Mouse (Mus musculus): Measurements from ENCODE around the gene Padi1. TPM values are rescaled to one million over a fixed set of nuclear protein-coding genes. Genes with fewer than 3 reads are reported as not detected.
A peak's percentile ranks its signal among the peaks of the same experiment; 100 is the strongest.

Padi1 gene
- polyA plus RNA-seq, 1 experiment from 2014 or later = 0.21 TPM

- Histone ChIP-seq H3K27me3 (no peaks in the 10 kb centered on the region), H3K36me3 (no peaks in the 10 kb centered on the region), H3K4me2 (no peak overlapping the region), H3K4me1 (peaks cover 21% of the 10 kb centered on the region), H3K9me3 (replicated peaks) (no peaks in the 10 kb centered on the region), H3K4me3 (replicated peaks) (no peak overlapping the region), H3K27ac (no peak overlapping the region), H3K9ac (no peak overlapping the region)
- WGBS = 79% methylated on average over 7 of the region's 7 CpGs
- no peak for ATAC-seq (replicated peaks; ENCODE audit: low FRiP score)
Measured at GRCm38 (mm10) chr4:140792584-140792983, 53.0 kb downstream of the Padi1 start.

- H3K9ac ChIP-seq = no peak overlapping the region
- H3K4me2 ChIP-seq = no peak overlapping the region
- no peak overlapping the region for H3K4me3 ChIP-seq (replicated peaks)
- 82% methylated on average over 16 of the region's 16 CpGs for WGBS
- H3K36me3 ChIP-seq = no peaks in the 10 kb centered on the region
- H3K9me3 ChIP-seq (replicated peaks) = no peaks in the 10 kb centered on the region
- H3K27ac ChIP-seq = no peak overlapping the region
- H3K27me3 ChIP-seq = no peaks in the 10 kb centered on the region
- ATAC-seq (replicated peaks; ENCODE audit: low FRiP score) = no peak
- H3K4me1 ChIP-seq = peaks cover 21% of the 10 kb centered on the region
Measured at GRCm38 (mm10) chr4:140791071-140791470, 54.5 kb downstream of the Padi1 start.

DNA sequence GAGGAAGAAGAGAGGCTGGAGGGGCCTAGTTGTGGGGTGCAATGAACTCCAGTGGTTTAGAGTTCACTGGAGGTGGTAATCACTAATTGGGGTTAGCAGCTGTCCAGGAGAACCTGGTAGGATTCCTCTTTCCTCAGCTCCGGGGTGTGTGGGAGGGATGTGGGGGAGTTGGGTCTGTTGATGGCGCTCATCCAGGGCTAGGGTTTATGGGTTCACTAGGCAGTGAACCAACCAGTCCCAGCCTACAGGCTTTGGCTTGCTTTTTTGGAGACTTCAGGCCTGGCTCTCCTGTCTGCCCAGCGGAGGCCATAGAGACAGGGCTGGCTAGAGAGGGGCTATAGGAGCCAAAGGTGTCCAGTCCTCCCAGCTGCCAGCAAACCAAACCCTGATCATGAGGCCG, 55.6 kb downstream of the Padi1 start:
- H3K4me2 ChIP-seq = no peak overlapping the region
- H3K9ac ChIP-seq = no peak overlapping the region
- no peak overlapping the region for H3K4me3 ChIP-seq (replicated peaks)
- 52% methylated on average over 4 of the region's 4 CpGs for WGBS
- ATAC-seq (replicated peaks; ENCODE audit: low FRiP score) = peak; percentile 24; the same call in 1 of the 2 replicates
- no peaks in the 10 kb centered on the region for H3K9me3 ChIP-seq (replicated peaks)
- H3K27me3 ChIP-seq = no peaks in the 10 kb centered on the region
- peak overlapping the region; percentile 9 for H3K27ac ChIP-seq
- no peaks in the 10 kb centered on the region for H3K36me3 ChIP-seq
- peaks cover 21% of the 10 kb centered on the region for H3K4me1 ChIP-seq

- Histone ChIP-seq H3K4me1 (peaks cover 18% of the 10 kb centered on the region), H3K4me2 (no peak overlapping the region), H3K36me3 (no peaks in the 10 kb centered on the region), H3K9me3 (replicated peaks) (no peaks in the 10 kb centered on the region), H3K4me3 (replicated peaks) (no peak overlapping the region), H3K9ac (no peak overlapping the region), H3K27me3 (no peaks in the 10 kb centered on the region), H3K27ac (no peak overlapping the region)
- peak; percentile 50; the same call in 1 of the 2 replicates for ATAC-seq (replicated peaks; ENCODE audit: low FRiP score)
- 41% methylated on average over 6 of the region's 6 CpGs for WGBS
Measured at GRCm38 (mm10) chr4:140788983-140789382, 56.6 kb downstream of the Padi1 start.

DNA sequence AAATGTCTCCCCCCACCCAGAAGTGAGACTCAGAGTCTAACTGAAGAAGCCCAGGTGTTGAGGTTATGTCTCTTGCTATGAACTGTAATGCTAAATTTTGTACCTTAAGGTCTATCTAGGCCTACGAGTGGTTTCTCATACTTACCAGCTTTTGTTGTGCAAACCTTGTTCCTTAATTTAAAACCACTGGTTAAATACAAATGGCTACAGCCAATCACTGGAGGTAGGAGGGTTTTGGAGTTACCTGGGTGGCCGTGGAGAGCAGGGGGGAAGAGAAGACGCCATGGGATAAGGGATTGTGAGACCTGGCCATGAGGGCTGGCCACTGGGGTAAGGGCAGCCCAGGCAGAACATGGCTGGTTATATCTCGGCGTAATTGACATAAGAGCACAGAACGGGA, 57.3 kb downstream of the Padi1 start:
- no peak overlapping the region for H3K4me2 ChIP-seq
- WGBS = 86% methylated on average over 6 of the region's 6 CpGs
- ATAC-seq (replicated peaks; ENCODE audit: low FRiP score) = no peak

GRCm38 (mm10) chr4:140787414-140787813, 58.2 kb downstream of the Padi1 start:
- Histone ChIP-seq H3K27me3 (no peaks in the 10 kb centered on the region), H3K27ac (no peak overlapping the region), H3K9me3 (replicated peaks) (no peaks in the 10 kb centered on the region), H3K4me2 (no peak overlapping the region), H3K4me3 (replicated peaks) (no peak overlapping the region), H3K9ac (no peak overlapping the region), H3K36me3 (no peaks in the 10 kb centered on the region), H3K4me1 (peaks cover 18% of the 10 kb centered on the region)
- 74% methylated on average over 4 of the region's 4 CpGs for WGBS
- no peak for ATAC-seq (replicated peaks; ENCODE audit: low FRiP score)

More for the DNA sequence above, 57.3 kb downstream of the Padi1 start:
- H3K9ac ChIP-seq = no peak overlapping the region
- no peaks in the 10 kb centered on the region for H3K9me3 ChIP-seq (replicated peaks)
- no peaks in the 10 kb centered on the region for H3K27me3 ChIP-seq
- no peaks in the 10 kb centered on the region for H3K36me3 ChIP-seq
- no peak overlapping the region for H3K4me3 ChIP-seq (replicated peaks)
- H3K4me1 ChIP-seq = peaks cover 18% of the 10 kb centered on the region
- no peak overlapping the region for H3K27ac ChIP-seq

- WGBS = 66% methylated on average over 5 of the region's 5 CpGs
- Histone ChIP-seq H3K9ac (no peak overlapping the region), H3K27me3 (no peaks in the 10 kb centered on the region), H3K9me3 (replicated peaks) (no peaks in the 10 kb centered on the region; the same call in 1 of the 2 replicates), H3K36me3 (no peaks in the 10 kb centered on the region), H3K4me2 (no peak overlapping the region), H3K4me3 (replicated peaks) (no peak overlapping the region), H3K27ac (no peak overlapping the region), H3K4me1 (peaks cover 17% of the 10 kb centered on the region)
- ATAC-seq (replicated peaks; ENCODE audit: low FRiP score) = no peak
Measured at GRCm38 (mm10) chr4:140785217-140785616, 60.4 kb downstream of the Padi1 start.

- WGBS = 99% methylated on average over 9 of the region's 9 CpGs
- Histone ChIP-seq H3K4me3 (replicated peaks) (no peak overlapping the region), H3K9me3 (replicated peaks) (no peaks in the 10 kb centered on the region; the same call in 1 of the 2 replicates), H3K36me3 (no peaks in the 10 kb centered on the region), H3K27ac (no peak overlapping the region), H3K27me3 (no peaks in the 10 kb centered on the region), H3K4me2 (no peak overlapping the region), H3K4me1 (peaks cover 14% of the 10 kb centered on the region), H3K9ac (no peak overlapping the region)
- no peak for ATAC-seq (replicated peaks; ENCODE audit: low FRiP score)
Measured at GRCm38 (mm10) chr4:140784292-140784945, 61.2 kb downstream of the Padi1 start.

GRCm38 (mm10) chr4:140782821-140783220, 62.8 kb downstream of the Padi1 start:
- Histone ChIP-seq H3K27ac (no peak overlapping the region), H3K9ac (no peak overlapping the region), H3K4me1 (peaks cover 8% of the 10 kb centered on the region), H3K4me2 (no peak overlapping the region), H3K9me3 (replicated peaks) (no peaks in the 10 kb centered on the region; the same call in 1 of the 2 replicates), H3K4me3 (replicated peaks) (no peak overlapping the region), H3K36me3 (no peaks in the 10 kb centered on the region), H3K27me3 (no peaks in the 10 kb centered on the region)
- 82% methylated on average over 9 of the region's 9 CpGs for WGBS
- no peak for ATAC-seq (replicated peaks; ENCODE audit: low FRiP score)

GRCm38 (mm10) chr4:140780507-140780906, 65.1 kb downstream of the Padi1 start:
- ATAC-seq (replicated peaks; ENCODE audit: low FRiP score) = no peak
- no peaks in the 10 kb centered on the region for H3K36me3 ChIP-seq
- H3K4me1 ChIP-seq = peaks cover 8% of the 10 kb centered on the region
- no peak overlapping the region for H3K4me2 ChIP-seq
- H3K9ac ChIP-seq = no peak overlapping the region
- no peak overlapping the region for H3K27ac ChIP-seq
- H3K27me3 ChIP-seq = no peaks in the 10 kb centered on the region
- H3K4me3 ChIP-seq (replicated peaks) = no peak overlapping the region
- WGBS = 43% methylated on average over 14 of the region's 14 CpGs
- H3K9me3 ChIP-seq (replicated peaks) = no peaks in the 10 kb centered on the region; the same call in 1 of the 2 replicates

GRCm38 (mm10) chr4:140779803-140780397, 65.7 kb downstream of the Padi1 start:
- Histone ChIP-seq H3K9me3 (replicated peaks) (no peaks in the 10 kb centered on the region; the same call in 1 of the 2 replicates), H3K4me1 (peaks cover 8% of the 10 kb centered on the region), H3K9ac (no peak overlapping the region), H3K27me3 (no peaks in the 10 kb centered on the region), H3K27ac (no peak overlapping the region), H3K4me2 (no peak overlapping the region), H3K36me3 (no peaks in the 10 kb centered on the region), H3K4me3 (replicated peaks) (no peak overlapping the region)
- 21% methylated on average over 19 of the region's 19 CpGs for WGBS
- peak; percentile 79 for ATAC-seq (replicated peaks; ENCODE audit: low FRiP score)

- Histone ChIP-seq H3K27ac (no peak overlapping the region), H3K27me3 (no peaks in the 10 kb centered on the region), H3K4me3 (replicated peaks) (no peak overlapping the region), H3K36me3 (no peaks in the 10 kb centered on the region), H3K9ac (no peak overlapping the region), H3K4me1 (peaks cover 20% of the 10 kb centered on the region), H3K9me3 (replicated peaks) (no peaks in the 10 kb centered on the region; the same call in 1 of the 2 replicates), H3K4me2 (no peak overlapping the region)
- no peak for ATAC-seq (replicated peaks; ENCODE audit: low FRiP score)
- 49% methylated on average over 13 of the region's 13 CpGs for WGBS
Measured at GRCm38 (mm10) chr4:140776623-140777022, 69.0 kb downstream of the Padi1 start.

All from kidney, embryonic 15.5 days (tissue).